Mouse (Mus musculus): Measurements from ENCODE around the gene Armh3.

DNA sequence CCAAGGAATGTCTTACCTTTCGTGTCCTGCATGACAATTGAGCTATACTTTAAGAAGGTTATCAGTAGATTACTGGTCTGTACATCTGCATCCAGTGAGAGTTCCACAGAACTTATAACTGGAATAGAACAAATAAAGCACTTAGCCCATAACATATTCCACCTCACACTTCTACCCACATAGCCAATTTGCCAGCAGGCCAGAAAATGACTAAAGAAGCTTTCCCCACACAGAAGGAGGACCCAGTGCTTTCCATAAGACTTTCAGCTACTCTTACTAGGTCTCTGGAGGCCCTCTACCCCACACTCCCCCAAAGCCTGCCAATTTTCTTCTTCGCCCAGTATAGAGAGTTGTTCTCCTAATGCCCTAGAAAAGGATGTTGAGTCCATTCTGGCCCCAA lies 52.3 kb downstream of the Armh3 start:
- TF ChIP-seq CTCF (IDR thresholded peaks at IDR 0.05; ENCODE audit: borderline replicate concordance, extremely low read depth, insufficient read depth, insufficient read length) (no peak), POLR2A (IDR thresholded peaks at IDR 0.05; ENCODE audit: borderline replicate concordance, extremely low read depth, insufficient read depth, insufficient read length, poor library complexity, severe bottlenecking) (no peak)

Measured in brain, embryonic 14.5 days (tissue).